Mouse (Mus musculus) neural tube, embryonic 13.5 days (tissue): ENCODE data around the gene Brsk2. TPM values are rescaled to one million over a fixed set of nuclear protein-coding genes. Genes with fewer than 3 reads are reported as not detected.

Experiments
- ATAC-seq: fragments of 200-750 bp; cut with Nextera tagmentation; 2 replicates; pipeline ENCODE4 v1.8.0; 2017; ENCODE audit warnings: low read depth, mild to moderate bottlenecking, moderate TSS enrichment, moderate library complexity
- H3K27ac ChIP-seq: fragments of 300-500 bp; sonication (generic); replicated peaks from 2 replicates; pipeline ENCODE4 v1.5.1; 2015; ENCODE audit warnings: moderate library complexity, mild to moderate bottlenecking, inconsistent platforms
- H3K27me3 ChIP-seq: fragments of 300-500 bp; sonication (generic); 2 replicates; pipeline ENCODE4 v1.6.1; 2015; ENCODE audit warnings: mild to moderate bottlenecking, inconsistent platforms
- H3K36me3 ChIP-seq: fragments of 300-500 bp; sonication (generic); 2 replicates; pipeline ENCODE4 v1.6.1; 2015; ENCODE audit warnings: mild to moderate bottlenecking, inconsistent platforms
- H3K4me1 ChIP-seq: fragments of 300-500 bp; sonication (generic); replicated peaks from 2 replicates; pipeline ENCODE4 v1.6.1; 2015; ENCODE audit warnings: inconsistent platforms
- H3K4me2 ChIP-seq: fragments of 300-500 bp; sonication (generic); 2 replicates; pipeline ENCODE4 v1.6.1; 2015; ENCODE audit warnings: inconsistent platforms, mild to moderate bottlenecking, moderate library complexity
- H3K4me3 ChIP-seq: fragments of 300-500 bp; sonication (generic); 2 replicates; pipeline ENCODE4 v1.5.1; 2015; ENCODE audit warnings: mild to moderate bottlenecking, inconsistent platforms
- H3K9ac ChIP-seq: fragments of 300-500 bp; sonication (generic); 2 replicates; pipeline ENCODE4 v1.6.1; 2015; ENCODE audit warnings: moderate library complexity, mild to moderate bottlenecking, inconsistent platforms
- H3K9me3 ChIP-seq: fragments of 300-500 bp; sonication (generic); 2 replicates; pipeline ENCODE4 v1.6.1; 2016; ENCODE audit warnings: inconsistent platforms
- WGBS: fragments of 180-500 bp; shearing (Covaris S2); methylation state at CpG from one replicate; pipeline ENCODE4 v1.1.7; 2015; 5-methylcytosine and 5-hydroxymethylcytosine counted together
- polyA plus RNA-seq: library from polyadenylated mRNA; unstranded; fragments of >200 nt; fragmentation: Nextera tagmentation; extraction: Ambion mirVana; gene quantifications from 2 replicates; pipeline ENCODE4 v1.2.1, GENCODE M21; 2015

The Brsk2 gene
- polyA plus RNA-seq, 1 experiment from 2014 or later: 20.6 TPM

DNA sequence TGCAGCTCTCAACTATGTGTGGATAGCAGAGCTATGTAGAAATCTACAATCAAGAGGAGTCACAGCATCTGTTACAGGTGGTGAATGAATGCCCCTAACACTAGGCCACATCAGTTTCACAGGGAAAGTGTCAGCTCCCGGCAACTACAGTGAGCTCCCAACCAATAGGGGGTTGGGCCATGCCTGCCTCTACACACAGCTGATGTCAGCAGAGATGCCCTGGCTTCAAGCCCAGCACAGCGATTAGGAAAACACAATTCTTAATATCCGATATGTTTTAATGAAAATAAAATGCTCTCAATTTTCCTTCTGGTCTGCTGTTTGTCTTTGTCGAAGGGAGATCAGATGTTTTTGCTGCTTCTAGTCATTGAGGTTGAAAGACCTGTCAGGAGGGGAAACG is 6.1 kb upstream of the Brsk2 start:
- no peaks in the 10 kb centered on the region for H3K36me3 ChIP-seq
- H3K9me3 ChIP-seq: no peaks in the 10 kb centered on the region
- no peak overlapping the region for H3K4me3 ChIP-seq
- no peak overlapping the region for H3K9ac ChIP-seq
- 0 out of 2 replicates have a peak overlapping the region, but pooled peaks have one; percentile 46 for H3K27ac ChIP-seq
- H3K4me2 ChIP-seq: no peak overlapping the region
- H3K4me1 ChIP-seq: peaks cover 49% of the 10 kb centered on the region
- ATAC-seq: no peak
- no peaks in the 10 kb centered on the region for H3K27me3 ChIP-seq
- 72% methylated on average over 5 of the region's 5 CpGs for WGBS

DNA sequence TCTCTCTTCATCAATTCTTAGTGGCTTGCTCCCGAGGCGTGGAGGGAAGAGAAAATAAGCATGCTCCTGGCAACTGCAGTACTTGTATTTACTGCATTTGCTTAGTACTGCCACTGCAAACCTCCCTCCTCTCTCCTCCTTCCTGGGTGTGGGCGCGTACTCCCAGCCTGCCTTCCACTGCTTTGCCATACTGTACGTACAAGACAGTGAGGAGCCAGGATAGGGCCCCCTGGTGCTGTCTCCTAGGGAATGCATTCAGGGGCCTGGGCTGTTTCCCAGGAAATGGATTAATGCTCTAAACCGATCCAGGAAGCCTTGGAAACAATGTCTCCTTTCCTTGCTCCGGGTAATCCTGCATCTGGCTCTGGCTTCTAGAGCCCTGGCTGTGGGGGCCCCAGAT is 3.6 kb upstream of the Brsk2 start:
- Histone ChIP-seq H3K4me3 (0 out of 2 replicates have a peak overlapping the region, but pooled peaks have one; percentile 12), H3K9ac (peak overlapping the region; percentile 28), H3K4me1 (peaks cover 58% of the 10 kb centered on the region), H3K36me3 (no peaks in the 10 kb centered on the region), H3K27me3 (no peaks in the 10 kb centered on the region), H3K4me2 (peak overlapping the region; percentile 41), H3K27ac (peak overlapping the region; percentile 88), H3K9me3 (no peaks in the 10 kb centered on the region)
- peak; percentile 38 for ATAC-seq
- WGBS: 11% methylated on average over 7 of the region's 7 CpGs

DNA sequence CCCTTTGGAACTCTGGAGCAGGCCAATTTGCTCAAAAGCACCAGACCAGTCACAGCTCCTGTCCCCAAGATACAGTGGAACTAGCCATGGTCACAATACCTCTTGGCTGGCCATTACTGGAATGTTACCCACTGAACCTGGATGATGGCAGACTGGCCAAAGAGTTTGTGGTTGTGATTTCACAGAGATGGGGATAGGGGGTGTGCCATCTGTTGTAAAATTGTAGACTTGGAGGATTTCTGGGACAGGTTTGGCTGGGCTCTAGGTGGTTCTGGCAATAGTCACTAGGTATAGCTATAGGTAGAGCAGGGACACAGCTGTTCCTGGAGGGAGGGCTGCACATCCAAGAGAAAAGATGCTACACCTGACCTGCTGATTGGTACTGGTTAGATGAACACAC is 2.0 kb upstream of the Brsk2 start:
- Histone ChIP-seq H3K9me3 (no peaks in the 10 kb centered on the region), H3K4me1 (peaks cover 74% of the 10 kb centered on the region), H3K27ac (no peak overlapping the region), H3K4me3 (no peak overlapping the region), H3K9ac (no peak overlapping the region), H3K36me3 (peaks cover 5% of the 10 kb centered on the region), H3K27me3 (no peaks in the 10 kb centered on the region), H3K4me2 (no peak overlapping the region)
- ATAC-seq: no peak

DNA sequence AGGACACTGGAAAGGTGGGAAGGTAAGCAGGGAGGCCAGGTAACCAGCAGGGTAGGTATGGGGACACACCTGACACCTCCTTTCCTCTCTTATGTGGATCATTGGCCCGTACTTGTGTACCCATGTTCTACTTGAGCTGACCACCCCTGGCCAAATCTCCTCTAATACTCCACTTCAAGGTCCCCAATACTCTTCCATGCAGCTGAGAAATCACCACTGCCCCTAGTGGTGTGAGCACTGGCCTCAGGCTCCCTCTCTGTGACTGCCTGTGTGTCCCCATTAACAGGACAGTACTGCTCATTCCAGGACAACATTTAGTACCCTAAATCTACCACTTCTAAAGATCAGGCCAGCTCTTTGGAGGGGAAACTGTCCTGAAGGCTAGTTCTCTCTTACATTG is 1.5 kb upstream of the Brsk2 start:
- Histone ChIP-seq H3K4me3 (peak overlapping the region; percentile 91), H3K27ac (no peak overlapping the region), H3K36me3 (peaks cover 5% of the 10 kb centered on the region), H3K4me1 (peaks cover 79% of the 10 kb centered on the region), H3K9ac (no peak overlapping the region), H3K27me3 (no peaks in the 10 kb centered on the region), H3K4me2 (peak overlapping the region; percentile 97), H3K9me3 (no peaks in the 10 kb centered on the region)
- no peak for ATAC-seq
- 73% methylated on average over 1 of the region's 1 CpGs for WGBS

DNA sequence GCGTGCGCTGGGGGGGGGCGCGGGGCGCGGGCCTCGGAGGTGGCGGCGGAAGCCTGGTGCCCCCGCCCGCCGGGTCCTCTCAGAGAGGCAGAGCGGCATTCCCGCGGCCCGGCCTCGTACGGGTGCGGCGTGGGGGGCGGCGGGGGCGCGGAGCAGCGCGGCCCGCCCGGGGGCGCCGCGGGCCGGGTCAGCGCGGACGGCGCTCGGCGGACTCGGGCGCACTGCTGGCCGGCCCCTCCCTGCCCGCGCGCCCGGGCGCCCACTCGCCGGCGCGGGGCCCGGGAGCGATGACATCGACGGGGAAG is 200 bp downstream of the Brsk2 start:
- peak overlapping the region; percentile 99 for H3K27ac ChIP-seq
- no peaks in the 10 kb centered on the region for H3K9me3 ChIP-seq
- H3K36me3 ChIP-seq: peaks cover 5% of the 10 kb centered on the region
- 2% methylated on average over 32 of the region's 54 CpGs for WGBS
- H3K9ac ChIP-seq: peak overlapping the region; percentile 100
- peak overlapping the region; percentile 97 for H3K4me2 ChIP-seq
- H3K4me1 ChIP-seq: peaks cover 81% of the 10 kb centered on the region
- peak overlapping the region; percentile 91 for H3K4me3 ChIP-seq
- ATAC-seq: peak; percentile 42
- no peaks in the 10 kb centered on the region for H3K27me3 ChIP-seq

DNA sequence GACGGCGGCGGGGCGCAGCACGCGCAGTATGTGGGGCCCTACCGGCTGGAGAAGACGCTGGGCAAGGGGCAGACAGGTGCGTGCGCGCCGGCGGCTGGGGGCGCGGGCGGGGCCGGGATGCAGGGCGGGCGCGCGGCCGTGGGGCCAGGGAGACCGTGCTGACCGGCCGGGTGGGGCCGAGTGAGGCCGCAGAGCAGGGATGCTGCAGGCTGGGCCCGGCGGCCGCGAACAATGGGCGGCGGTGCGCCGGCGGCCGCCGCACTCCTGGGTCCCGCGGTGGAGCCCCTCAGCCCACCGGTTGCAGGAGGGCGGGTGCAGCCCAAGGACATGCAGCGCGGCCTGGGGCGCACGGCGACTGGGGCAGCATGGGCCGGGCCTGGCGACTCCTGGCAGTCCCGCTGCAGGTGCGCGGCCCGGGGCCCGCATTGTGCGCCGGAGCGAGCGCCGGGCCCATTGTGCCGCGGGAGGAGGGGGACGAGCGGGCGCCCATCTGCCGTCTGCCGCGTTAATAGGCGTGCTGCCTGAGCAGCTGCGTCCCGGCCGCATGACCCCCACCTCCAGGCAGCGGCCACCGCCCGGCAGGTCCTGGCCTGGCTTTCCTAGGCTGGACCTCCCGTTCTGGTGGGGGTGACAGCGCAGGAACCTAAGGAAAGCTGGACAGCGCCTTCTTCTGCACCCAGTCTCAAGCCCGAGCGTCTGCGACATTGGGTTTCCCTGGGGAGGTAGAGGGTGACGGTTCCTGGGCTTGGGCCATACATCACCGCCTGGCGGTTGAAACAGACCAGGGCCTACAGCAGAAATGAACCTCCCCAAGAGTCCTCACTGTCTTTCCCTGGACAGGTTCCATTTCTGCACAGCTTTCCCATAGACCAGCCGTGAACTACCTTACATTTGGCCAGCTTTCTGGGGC is 808 bp downstream of the Brsk2 start:
- Histone ChIP-seq H3K27ac (peak overlapping the region; percentile 99), H3K4me2 (peak overlapping the region; percentile 97), H3K4me1 (peaks cover 82% of the 10 kb centered on the region), H3K36me3 (peaks cover 5% of the 10 kb centered on the region), H3K9me3 (no peaks in the 10 kb centered on the region), H3K27me3 (no peaks in the 10 kb centered on the region), H3K4me3 (peak overlapping the region; percentile 91), H3K9ac (peak overlapping the region; percentile 100)
- peak; percentile 38 for ATAC-seq
- 1% methylated on average over 52 of the region's 84 CpGs for WGBS

DNA sequence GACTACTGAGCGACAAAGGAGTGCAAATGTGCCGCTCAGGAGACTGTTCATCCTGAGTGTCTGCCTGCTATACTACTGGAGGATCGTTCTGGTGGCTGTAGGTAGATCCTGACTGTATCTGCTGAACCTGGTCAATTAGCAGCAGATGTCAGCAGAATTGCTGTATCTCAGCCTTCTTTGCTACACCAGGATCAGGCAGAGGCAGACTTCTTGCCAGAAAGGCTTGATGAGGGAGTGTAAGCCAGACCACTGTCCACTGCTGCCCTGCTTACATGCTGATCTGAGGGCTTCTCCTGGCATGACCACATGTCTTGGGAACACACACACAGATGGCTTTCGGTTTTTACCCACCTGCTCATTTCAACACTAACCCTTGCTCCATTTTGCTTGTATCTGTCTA is 2.3 kb downstream of the Brsk2 start:
- 79% methylated on average over 4 of the region's 4 CpGs for WGBS
- ATAC-seq: no peak
- Histone ChIP-seq H3K36me3 (peaks cover 5% of the 10 kb centered on the region), H3K4me3 (peak overlapping the region; percentile 91), H3K9me3 (no peaks in the 10 kb centered on the region), H3K9ac (peak overlapping the region; percentile 100), H3K4me1 (peaks cover 82% of the 10 kb centered on the region), H3K4me2 (peak overlapping the region; percentile 97), H3K27ac (peak overlapping the region; percentile 99), H3K27me3 (no peaks in the 10 kb centered on the region)

DNA sequence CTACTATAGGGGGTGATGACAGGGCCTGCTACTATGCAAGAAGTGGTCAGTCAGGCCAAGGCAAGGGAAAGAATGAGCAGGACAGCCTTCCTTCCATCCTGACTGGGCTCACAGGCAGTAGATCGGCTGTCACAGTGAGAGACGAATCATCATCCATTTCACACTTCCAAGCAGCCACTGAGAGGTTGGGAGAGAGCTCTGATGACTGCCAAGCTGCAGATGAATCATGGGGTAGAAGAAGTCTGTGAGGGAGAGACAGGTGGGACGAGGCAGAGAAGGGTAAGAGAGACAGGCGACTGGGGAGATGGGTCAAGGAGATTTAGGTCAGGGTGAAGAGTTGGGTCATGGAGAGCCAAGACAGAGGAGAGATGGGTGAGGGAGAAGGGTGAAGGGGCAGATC is 3.4 kb downstream of the Brsk2 start:
- no peak overlapping the region for H3K9ac ChIP-seq
- H3K4me2 ChIP-seq: 0 out of 2 replicates have a peak overlapping the region, but pooled peaks have one; percentile 97
- ATAC-seq: no peak

DNA sequence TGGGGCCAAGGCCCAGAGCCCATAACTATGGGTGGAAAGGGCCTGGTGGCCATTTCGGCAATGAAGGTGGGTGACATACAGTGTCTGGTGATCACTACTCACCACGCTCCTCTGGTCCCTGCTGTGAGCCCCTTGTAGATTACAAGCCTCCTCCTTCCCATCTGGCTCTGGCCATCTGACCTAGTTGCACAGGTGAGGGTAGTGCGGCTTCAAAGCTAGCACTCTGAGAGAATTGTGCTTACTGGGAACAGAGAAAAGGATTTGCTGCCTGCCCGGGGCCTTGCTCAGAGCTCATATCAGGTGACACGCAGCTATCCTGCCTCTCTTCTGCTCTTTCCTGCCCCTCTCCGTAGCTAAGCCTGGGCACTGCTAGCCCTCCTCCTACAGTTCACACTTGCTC is 4.1 kb downstream of the Brsk2 start:
- Histone ChIP-seq H3K9me3 (no peaks in the 10 kb centered on the region), H3K36me3 (peaks cover 5% of the 10 kb centered on the region), H3K4me3 (no peak overlapping the region), H3K4me2 (0 out of 2 replicates have a peak overlapping the region, but pooled peaks have one; percentile 16), H3K4me1 (peaks cover 82% of the 10 kb centered on the region), H3K27ac (0 out of 2 replicates have a peak overlapping the region, but pooled peaks have one; percentile 28), H3K27me3 (no peaks in the 10 kb centered on the region), H3K9ac (peak overlapping the region; percentile 54)
- no peak for ATAC-seq
- WGBS: 88% methylated on average over 6 of the region's 6 CpGs

More for the DNA sequence above, 3.4 kb downstream of the Brsk2 start:
- Histone ChIP-seq H3K27me3 (no peaks in the 10 kb centered on the region), H3K36me3 (peaks cover 5% of the 10 kb centered on the region), H3K9me3 (no peaks in the 10 kb centered on the region), H3K4me3 (no peak overlapping the region), H3K27ac (no peak overlapping the region), H3K4me1 (peaks cover 82% of the 10 kb centered on the region)
- 78% methylated on average over 4 of the region's 4 CpGs for WGBS

DNA sequence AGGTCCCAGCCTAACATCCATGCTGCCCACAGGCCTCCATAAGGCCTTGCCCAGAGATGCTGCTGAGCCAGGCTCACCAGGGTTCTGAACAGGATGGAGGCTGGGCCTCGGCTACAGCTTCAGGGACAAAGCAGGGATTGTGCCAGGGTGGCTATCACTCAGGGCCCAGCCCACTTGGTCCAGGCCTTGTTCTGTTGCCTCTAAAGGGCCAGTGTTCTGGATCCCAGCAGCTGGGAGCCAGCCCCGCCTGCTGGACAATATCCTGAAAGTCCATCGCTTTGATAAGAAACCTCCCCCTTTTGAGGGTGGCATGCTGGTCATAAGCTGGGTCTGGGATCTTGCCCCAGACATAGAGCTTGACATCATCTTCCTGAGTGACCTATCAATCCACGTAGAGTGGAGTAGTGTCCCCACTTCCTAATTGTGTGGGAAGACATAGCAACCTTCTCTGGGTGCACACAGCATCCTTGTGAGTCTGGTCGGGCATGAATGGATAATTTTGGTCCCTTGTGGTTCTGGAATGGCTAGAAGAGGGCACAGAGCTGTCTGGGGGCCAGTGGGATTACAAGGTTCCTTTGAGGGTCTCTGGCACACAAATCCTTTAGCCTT is 6.1 kb downstream of the Brsk2 start:
- no peak overlapping the region for H3K4me3 ChIP-seq
- H3K9ac ChIP-seq: peak overlapping the region; percentile 26; the same call in 1 of the 2 replicates
- no peaks in the 10 kb centered on the region for H3K9me3 ChIP-seq
- peaks cover 5% of the 10 kb centered on the region for H3K36me3 ChIP-seq
- no peaks in the 10 kb centered on the region for H3K27me3 ChIP-seq
- no peak for ATAC-seq
- H3K4me1 ChIP-seq: peaks cover 97% of the 10 kb centered on the region
- 65% methylated on average over 5 of the region's 5 CpGs for WGBS
- H3K4me2 ChIP-seq: peak overlapping the region; percentile 14; the same call in 1 of the 2 replicates
- H3K27ac ChIP-seq: peak overlapping the region; percentile 33; the same call in 1 of the 2 replicates

DNA sequence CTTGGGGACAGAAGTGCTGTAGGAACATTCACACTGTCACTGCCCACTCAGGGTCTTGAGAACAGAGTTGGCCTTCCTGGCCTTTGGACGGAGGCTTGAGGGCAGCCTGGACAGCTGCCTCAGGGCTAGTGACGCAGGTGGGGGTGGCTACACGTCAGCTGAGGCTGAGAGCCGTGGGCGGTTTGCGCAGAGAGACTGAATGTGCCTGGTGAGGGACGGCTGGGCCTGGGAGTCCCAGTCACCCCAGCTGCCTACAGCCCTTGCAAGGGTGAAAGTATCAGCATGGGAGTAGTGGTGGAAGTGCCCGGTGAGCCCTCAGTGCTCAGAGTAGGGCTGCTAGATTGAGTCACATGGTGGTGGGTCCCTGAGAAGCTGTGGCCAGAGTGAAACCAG is 6.6 kb downstream of the Brsk2 start:
- Histone ChIP-seq H3K4me3 (no peak overlapping the region), H3K9ac (no peak overlapping the region), H3K27ac (no peak overlapping the region; the same call in 1 of the 2 replicates), H3K4me2 (no peak overlapping the region), H3K36me3 (peaks cover 5% of the 10 kb centered on the region), H3K9me3 (no peaks in the 10 kb centered on the region), H3K27me3 (no peaks in the 10 kb centered on the region), H3K4me1 (peaks cover 98% of the 10 kb centered on the region)
- WGBS: 62% methylated on average over 8 of the region's 8 CpGs
- ATAC-seq: no peak

DNA sequence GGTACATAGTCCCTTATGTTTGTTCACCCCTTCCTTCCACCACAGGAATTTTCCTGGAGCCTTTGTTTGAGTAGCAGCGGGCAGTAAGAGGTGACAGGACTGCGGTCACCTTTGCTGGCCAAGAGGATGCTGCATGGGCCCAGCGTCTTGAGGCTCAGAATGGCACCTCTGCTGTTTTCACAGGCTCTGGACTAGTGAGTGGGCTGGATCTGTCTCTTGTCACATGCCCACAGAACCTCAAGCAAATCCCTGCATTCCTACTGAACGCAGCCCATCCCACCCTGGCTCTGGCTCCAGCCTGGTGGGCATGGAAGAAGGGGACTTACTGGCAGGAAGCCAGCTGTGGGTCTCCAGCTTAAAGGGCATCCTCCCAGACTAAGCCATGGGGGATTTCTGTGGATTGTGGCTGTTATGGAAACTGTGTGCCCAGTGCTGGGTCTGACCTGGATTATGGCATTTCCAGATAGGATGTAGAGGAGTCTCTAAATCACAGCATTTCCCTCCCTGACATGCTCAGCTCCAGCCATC is 8.0 kb downstream of the Brsk2 start:
- 76% methylated on average over 4 of the region's 4 CpGs for WGBS
- no peak for ATAC-seq
- H3K9me3 ChIP-seq: no peaks in the 10 kb centered on the region
- no peaks in the 10 kb centered on the region for H3K27me3 ChIP-seq
- H3K36me3 ChIP-seq: no peaks in the 10 kb centered on the region
- H3K4me1 ChIP-seq: peaks cover 98% of the 10 kb centered on the region
- H3K4me2 ChIP-seq: no peak overlapping the region
- H3K27ac ChIP-seq: no peak overlapping the region
- H3K4me3 ChIP-seq: no peak overlapping the region
- H3K9ac ChIP-seq: 0 out of 2 replicates have a peak overlapping the region, but pooled peaks have one; percentile 17
